Mouse (Mus musculus): ENCODE results near the gene 9130230L23Rik. TPM values are rescaled to one million over a fixed set of nuclear protein-coding genes. Genes with fewer than 3 reads are reported as not detected.
"Not testable (repeated sequence)": the region's sequence is repeated elsewhere in the genome, so short reads cannot be mapped to it uniquely, and the experiment has no call there.

9130230L23Rik gene
- polyA plus RNA-seq, 1 experiment from 2014 or later, result 0.33 TPM

- no peaks in the 10 kb centered on the region for H3K36me3 ChIP-seq (ENCODE audit: insufficient read depth, low read length)
- no peaks in the 10 kb centered on the region for H3K9me3 ChIP-seq (replicated peaks; ENCODE audit: low read length)
- H3K4me2 ChIP-seq (ENCODE audit: low read length), result no peak overlapping the region
- H3K27ac ChIP-seq, result no peak overlapping the region
- no peak for ATAC-seq (replicated peaks; ENCODE audit: low FRiP score, low read depth)
- no peaks in the 10 kb centered on the region for H3K27me3 ChIP-seq (ENCODE audit: insufficient read depth, low read length)
- no peak for DNase-seq (ENCODE audit: low spot score)
- H3K9ac ChIP-seq (ENCODE audit: low read depth, low read length), result no peak overlapping the region
- no peak for TF ChIP-seq CTCF (IDR thresholded peaks at IDR 0.05; ENCODE audit: low read depth)
- H3K4me1 ChIP-seq (replicated peaks; ENCODE audit: insufficient read depth, low read length), result peaks cover 6% of the 10 kb centered on the region; the same call in 1 of the 2 replicates
- H3K4me3 ChIP-seq (replicated peaks; ENCODE audit: low read depth, low read length), result no peak overlapping the region
Observed at GRCm38 (mm10) chr5:65997813-65998212, 6.3 kb downstream of the 9130230L23Rik start.

GRCm38 (mm10) chr5:65994643-65995042 is 9.4 kb downstream of the 9130230L23Rik start:
- no peak overlapping the region for H3K4me2 ChIP-seq (ENCODE audit: low read length)
- H3K4me1 ChIP-seq (replicated peaks; ENCODE audit: insufficient read depth, low read length), result no peaks in the 10 kb centered on the region
- 63% methylated on average over 6 of the region's 6 CpGs for WGBS
- no peak for TF ChIP-seq CTCF (IDR thresholded peaks at IDR 0.05; ENCODE audit: low read depth)
- H3K9me3 ChIP-seq (replicated peaks; ENCODE audit: low read length), result no peaks in the 10 kb centered on the region
- ATAC-seq (replicated peaks; ENCODE audit: low FRiP score, low read depth), result no peak
- peak; percentile 50 for DNase-seq (ENCODE audit: low spot score)
- no peaks in the 10 kb centered on the region for H3K36me3 ChIP-seq (ENCODE audit: insufficient read depth, low read length)
- no peak overlapping the region for H3K4me3 ChIP-seq (replicated peaks; ENCODE audit: low read depth, low read length)
- no peak overlapping the region for H3K27ac ChIP-seq
- no peaks in the 10 kb centered on the region for H3K27me3 ChIP-seq (ENCODE audit: insufficient read depth, low read length)
- no peak overlapping the region for H3K9ac ChIP-seq (ENCODE audit: low read depth, low read length)

GRCm38 (mm10) chr5:65991191-65991590 is 12.9 kb downstream of the 9130230L23Rik start:
- DNase-seq (ENCODE audit: low spot score) (no peak), ATAC-seq (replicated peaks; ENCODE audit: low FRiP score, low read depth) (no peak)
- no peaks in the 10 kb centered on the region for H3K9me3 ChIP-seq (replicated peaks; ENCODE audit: low read length)
- no peak overlapping the region for H3K9ac ChIP-seq (ENCODE audit: low read depth, low read length)
- no peak for TF ChIP-seq CTCF (IDR thresholded peaks at IDR 0.05; ENCODE audit: low read depth)
- no peaks in the 10 kb centered on the region for H3K4me1 ChIP-seq (replicated peaks; ENCODE audit: insufficient read depth, low read length)
- no peak overlapping the region for H3K4me3 ChIP-seq (replicated peaks; ENCODE audit: low read depth, low read length)
- H3K27ac ChIP-seq, result no peak overlapping the region
- no peaks in the 10 kb centered on the region for H3K36me3 ChIP-seq (ENCODE audit: insufficient read depth, low read length)
- no peak overlapping the region for H3K4me2 ChIP-seq (ENCODE audit: low read length)
- no peaks in the 10 kb centered on the region for H3K27me3 ChIP-seq (ENCODE audit: insufficient read depth, low read length)
- WGBS, result 92% methylated on average over 2 of the region's 2 CpGs

DNA sequence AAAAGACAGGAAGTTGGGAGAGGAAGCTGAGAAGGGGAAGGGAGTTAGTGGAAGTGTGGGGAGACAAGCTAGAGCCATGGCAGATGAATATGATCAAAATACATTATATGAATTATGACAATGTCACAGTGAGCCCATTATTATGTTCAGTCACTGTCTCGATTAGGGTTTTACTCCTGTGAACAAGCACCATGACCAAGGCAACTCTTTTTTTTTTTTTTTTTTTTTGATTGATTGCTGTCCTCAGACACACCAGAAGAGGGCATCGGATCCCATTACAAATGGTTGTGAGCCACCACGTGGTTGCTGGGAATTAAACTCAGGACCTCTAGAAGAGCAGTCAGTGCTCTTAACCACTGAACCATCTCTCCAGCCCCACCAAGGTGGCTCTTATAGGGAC is 17.1 kb downstream of the 9130230L23Rik start:
- not testable (repeated sequence) for H3K4me2 ChIP-seq (ENCODE audit: low read length); H3K36me3 ChIP-seq (ENCODE audit: insufficient read depth, low read length); H3K4me1 ChIP-seq (replicated peaks; ENCODE audit: insufficient read depth, low read length); DNase-seq (ENCODE audit: low spot score); ATAC-seq (replicated peaks; ENCODE audit: low FRiP score, low read depth); H3K27me3 ChIP-seq (ENCODE audit: insufficient read depth, low read length); H3K9ac ChIP-seq (ENCODE audit: low read depth, low read length); H3K27ac ChIP-seq; H3K9me3 ChIP-seq (replicated peaks; ENCODE audit: low read length); H3K4me3 ChIP-seq (replicated peaks; ENCODE audit: low read depth, low read length)
- 81% methylated on average over 3 of the region's 3 CpGs for WGBS

DNA sequence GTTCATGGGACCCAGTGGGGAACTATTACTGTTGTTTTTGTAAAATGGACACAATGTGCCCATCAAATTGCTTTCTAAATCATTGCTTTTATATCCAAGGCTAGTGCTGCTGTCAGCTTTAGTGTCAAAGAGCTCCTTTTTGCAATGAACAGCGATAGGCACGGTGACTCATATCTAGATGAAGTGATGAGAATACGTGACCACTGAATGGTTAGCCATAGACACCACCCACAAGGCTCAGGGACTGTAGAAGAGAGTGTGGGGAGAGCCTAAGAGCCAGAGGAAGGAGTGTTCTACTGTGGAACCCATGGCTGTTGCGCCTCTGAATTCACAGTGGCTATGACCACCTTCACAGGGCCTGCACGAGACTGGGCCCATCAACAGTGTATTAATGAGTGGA is 17.7 kb downstream of the 9130230L23Rik start:
- DNase-seq (ENCODE audit: low spot score) (no peak), ATAC-seq (replicated peaks; ENCODE audit: low FRiP score, low read depth) (no peak)
- Histone ChIP-seq H3K4me1 (replicated peaks; ENCODE audit: insufficient read depth, low read length) (no peaks in the 10 kb centered on the region), H3K9me3 (replicated peaks; ENCODE audit: low read length) (no peaks in the 10 kb centered on the region), H3K27me3 (ENCODE audit: insufficient read depth, low read length) (no peaks in the 10 kb centered on the region), H3K36me3 (ENCODE audit: insufficient read depth, low read length) (no peaks in the 10 kb centered on the region), H3K27ac (no peak overlapping the region), H3K4me2 (ENCODE audit: low read length) (no peak overlapping the region), H3K9ac (ENCODE audit: low read depth, low read length) (no peak overlapping the region), H3K4me3 (replicated peaks; ENCODE audit: low read depth, low read length) (no peak overlapping the region)
- no peak for TF ChIP-seq CTCF (IDR thresholded peaks at IDR 0.05; ENCODE audit: low read depth)
- WGBS, result 89% methylated on average over 5 of the region's 5 CpGs

GRCm38 (mm10) chr5:65975731-65976130 is 28.4 kb downstream of the 9130230L23Rik start:
- 95% methylated on average over 13 of the region's 13 CpGs for WGBS

GRCm38 (mm10) chr5:65973189-65973588 is 30.9 kb downstream of the 9130230L23Rik start:
- H3K36me3 ChIP-seq (ENCODE audit: insufficient read depth, low read length), result no peaks in the 10 kb centered on the region
- no peaks in the 10 kb centered on the region for H3K4me1 ChIP-seq (replicated peaks; ENCODE audit: insufficient read depth, low read length)
- ATAC-seq (replicated peaks; ENCODE audit: low FRiP score, low read depth) (no peak), DNase-seq (ENCODE audit: low spot score) (no peak)
- no peak overlapping the region for H3K4me2 ChIP-seq (ENCODE audit: low read length)
- no peak overlapping the region for H3K4me3 ChIP-seq (replicated peaks; ENCODE audit: low read depth, low read length)
- TF ChIP-seq CTCF (IDR thresholded peaks at IDR 0.05; ENCODE audit: low read depth), result no peak
- H3K9ac ChIP-seq (ENCODE audit: low read depth, low read length), result no peak overlapping the region
- no peaks in the 10 kb centered on the region for H3K27me3 ChIP-seq (ENCODE audit: insufficient read depth, low read length)
- WGBS, result 58% methylated on average over 2 of the region's 2 CpGs
- no peak overlapping the region for H3K27ac ChIP-seq
- H3K9me3 ChIP-seq (replicated peaks; ENCODE audit: low read length), result no peaks in the 10 kb centered on the region

More at GRCm38 (mm10) chr5:65975731-65976130, 28.4 kb downstream of the 9130230L23Rik start:
- H3K27ac ChIP-seq, result no peak overlapping the region
- no peak overlapping the region for H3K4me3 ChIP-seq (replicated peaks; ENCODE audit: low read depth, low read length)
- no peak overlapping the region for H3K9ac ChIP-seq (ENCODE audit: low read depth, low read length)
- no peaks in the 10 kb centered on the region for H3K36me3 ChIP-seq (ENCODE audit: insufficient read depth, low read length)
- no peak overlapping the region for H3K4me2 ChIP-seq (ENCODE audit: low read length)
- ATAC-seq (replicated peaks; ENCODE audit: low FRiP score, low read depth) (no peak), DNase-seq (ENCODE audit: low spot score) (no peak)
- no peaks in the 10 kb centered on the region for H3K9me3 ChIP-seq (replicated peaks; ENCODE audit: low read length)
- no peaks in the 10 kb centered on the region for H3K4me1 ChIP-seq (replicated peaks; ENCODE audit: insufficient read depth, low read length)
- no peak for TF ChIP-seq CTCF (IDR thresholded peaks at IDR 0.05; ENCODE audit: low read depth)
- H3K27me3 ChIP-seq (ENCODE audit: insufficient read depth, low read length), result no peaks in the 10 kb centered on the region

All from kidney, postnatal 0 days (tissue).